10 mouse cellular contexts compared by ENCODE assay signal in the genomic region with DNA sequence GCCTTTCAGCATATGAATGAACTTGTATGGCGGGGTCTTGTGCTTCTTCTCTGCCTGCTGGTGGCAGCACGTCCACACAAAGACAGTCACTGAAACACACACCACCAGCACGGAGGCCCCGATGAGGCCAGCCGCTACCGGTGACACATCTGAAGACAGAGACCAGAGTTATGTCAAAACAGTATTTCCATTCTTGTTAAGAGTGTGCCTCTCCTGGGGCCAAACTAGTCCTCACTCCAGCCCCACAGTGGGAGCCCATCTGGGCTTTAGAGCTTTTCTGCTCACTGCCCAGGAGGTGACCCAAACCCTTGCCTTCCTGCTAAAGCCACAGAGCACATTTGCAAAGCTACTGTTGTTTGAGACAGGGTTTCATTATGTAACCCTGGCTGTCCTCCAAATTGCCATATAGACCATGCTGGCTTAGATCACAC. TPM values are rescaled to one million over a fixed set of nuclear protein-coding genes. Genes with fewer than 3 reads are reported as not detected.
DNase-seq lines count a peak whose midpoint lies in the region; ATAC-seq and TF ChIP-seq lines count a peak whose summit lies in the region.
"Had no signal": no experiment of that assay in that cellular context is flagged by ENCODE, and none has a peak within 500 bp of the region (broad histone marks: within the 10 kb centered on the region; RNA-seq: fewer than 3 reads in every experiment).

No protein-coding gene starts in this region.

- H3K4me1 ChIP-seq in heart, embryonic 14.5 days (ENCODE audit: control insufficient read depth in 2 of 2, insufficient read depth in 2 of 2, low read length in 2 of 2), result peaks cover 11 to 14% of the 10 kb centered on the region in 2 experiments
- peaks cover 45% of the 10 kb centered on the region for H3K4me1 ChIP-seq in forebrain, embryonic 13.5 days
- H3K4me1 ChIP-seq in stomach, postnatal 0 days (replicated peaks; ENCODE audit: control insufficient read depth, insufficient read depth), result peaks cover 5% of the 10 kb centered on the region; the same call in 1 of the 2 replicates

- H3K9ac ChIP-seq in heart, embryonic 14.5 days (ENCODE audit: low read length), result peak overlapping the region; percentile 28
- 0 out of 2 replicates have a peak overlapping the region, but pooled peaks have one; percentile 6 for H3K9ac ChIP-seq in forebrain, embryonic 13.5 days
- no peak overlapping the region for H3K9ac ChIP-seq in stomach, postnatal 0 days (ENCODE audit: low read length)
- H3K9ac ChIP-seq: liver, embryonic 15.5 days; neural tube, embryonic 12.5 days had no signal

- no peaks in the 10 kb centered on the region for H3K9me3 ChIP-seq in heart, embryonic 14.5 days (ENCODE audit: control insufficient read depth, low read length)
- H3K9me3 ChIP-seq in forebrain, embryonic 13.5 days (replicated peaks), result no peaks in the 10 kb centered on the region
- H3K9me3 ChIP-seq in stomach, postnatal 0 days (ENCODE audit: control insufficient read depth, low read length), result no peaks in the 10 kb centered on the region
- H3K9me3 ChIP-seq: liver, embryonic 15.5 days; neural tube, embryonic 12.5 days had no signal

- H3K4me2 ChIP-seq in heart, embryonic 14.5 days (ENCODE audit: low read length), result no peak overlapping the region
- peak overlapping the region; percentile 6; the same call in 1 of the 2 replicates for H3K4me2 ChIP-seq in forebrain, embryonic 13.5 days
- H3K4me2 ChIP-seq in stomach, postnatal 0 days (replicated peaks; ENCODE audit: low read depth), result no peak overlapping the region
- H3K4me2 ChIP-seq: liver, embryonic 15.5 days; neural tube, embryonic 12.5 days had no signal

- H3K27ac ChIP-seq in heart, embryonic 14.5 days (replicated peaks in 1 of 2; ENCODE audit: control insufficient read depth in 1 of 2, insufficient read depth in 1 of 2, low read depth in 2 of 2, low read length in 2 of 2), result no peak overlapping the region
- peak overlapping the region; percentile 37 for H3K27ac ChIP-seq in forebrain, embryonic 13.5 days
- no peak overlapping the region for H3K27ac ChIP-seq in stomach, postnatal 0 days (replicated peaks)
- H3K27ac ChIP-seq: liver, embryonic 15.5 days; neural tube, embryonic 12.5 days had no signal

- WGBS in heart, embryonic 14.5 days, result 13% methylated on average over 6 of the region's 6 CpGs
- WGBS in forebrain, embryonic 13.5 days, result 27% methylated on average over 6 of the region's 6 CpGs
- WGBS in stomach, postnatal 0 days, result 61% methylated on average over 6 of the region's 6 CpGs

- no peaks in the 10 kb centered on the region for H3K27me3 ChIP-seq in heart, embryonic 14.5 days (ENCODE audit: control insufficient read depth, insufficient read depth, low read length)
- H3K27me3 ChIP-seq in forebrain, embryonic 13.5 days, result no peaks in the 10 kb centered on the region
- H3K27me3 ChIP-seq in stomach, postnatal 0 days (ENCODE audit: control insufficient read depth, insufficient read depth, low read length), result no peaks in the 10 kb centered on the region
- H3K27me3 ChIP-seq: liver, embryonic 15.5 days; neural tube, embryonic 12.5 days had no signal

- intact Hi-C loops in heart, postnatal 14 days (cut with DNase I), result no loop called here

- H3K36me3 ChIP-seq in heart, embryonic 14.5 days (ENCODE audit: control insufficient read depth, insufficient read depth, low read length), result 0 out of 2 replicates have a peak, but pooled peaks cover 5% of the 10 kb centered on the region
- peaks cover 66% of the 10 kb centered on the region for H3K36me3 ChIP-seq in forebrain, embryonic 13.5 days (ENCODE audit: poor library complexity, severe bottlenecking)
- no peaks in the 10 kb centered on the region for H3K36me3 ChIP-seq in stomach, postnatal 0 days (ENCODE audit: control insufficient read depth, insufficient read depth, low read length)
- H3K36me3 ChIP-seq: liver, embryonic 15.5 days had no signal

- no peak overlapping the region for H3K4me3 ChIP-seq in heart, embryonic 14.5 days (ENCODE audit: control insufficient read depth in 1 of 2, insufficient read depth in 1 of 2, low read depth in 1 of 2, low read length in 2 of 2)
- H3K4me3 ChIP-seq in forebrain, embryonic 13.5 days, result no peak overlapping the region
- no peak overlapping the region for H3K4me3 ChIP-seq in stomach, postnatal 0 days (ENCODE audit: low read depth, low read length)
- H3K4me3 ChIP-seq: liver, embryonic 15.5 days; neural tube, embryonic 12.5 days had no signal

- ATAC-seq in heart, embryonic 14.5 days (ENCODE audit: insufficient number of reproducible peaks, insufficient read depth, low FRiP score, low read depth), result 0 out of 2 replicates have a peak, but pooled peaks have one; percentile 37
- no peak for ATAC-seq in forebrain, embryonic 13.5 days
- no peak for ATAC-seq in stomach, postnatal 0 days (ENCODE audit: low FRiP score, low TSS enrichment)

- DNase-seq in heart, postnatal 14 days, result no peak
- DNase-seq in thymus, postnatal 0 days (ENCODE audit: low spot score), result peak; percentile 19
- no peak for DNase-seq in thymus, postnatal 36 days
- DNase-seq in stomach, postnatal 0 days (ENCODE audit: low spot score), result no peak
- DNase-seq in left cerebral cortex, adult 18-20 months (ENCODE audit: low spot score in 2 of 2), result no peak
- DNase-seq in kidney, adult 8-10 months, result no peak

- no peak for TF ChIP-seq EP300 in stomach, postnatal 0 days (optimal IDR thresholded peaks at IDR 0.05)

- TF ChIP-seq CTCF in stomach, postnatal 0 days (IDR thresholded peaks at IDR 0.05; ENCODE audit: low read depth), result peak; percentile 57

RNA-seq across cellular contexts. Expression of a gene that starts 12.5 kb away (rescaled TPM):
- polyA plus RNA-seq in heart, embryonic 14.5 days (2014; fragmentation: Nextera tagmentation; extraction: Ambion mirVana), result 9.7 and 11.1 TPM in 2 replicates
- total RNA-seq in heart, postnatal 14 days (2021), result 1 to 10 TPM; 4.3 to 5.0 TPM
- polyA plus RNA-seq in thymus, postnatal 0 days (2015; fragmentation: Nextera tagmentation; extraction: Ambion mirVana), result 1.7 TPM in 2 replicates
- polyA plus RNA-seq in forebrain, embryonic 13.5 days (2015; fragmentation: Nextera tagmentation; extraction: Ambion mirVana), result 218 and 237 TPM in 2 replicates
- 9.6 and 10.1 TPM in 2 replicates for polyA plus RNA-seq in stomach, postnatal 0 days (2015; fragmentation: Nextera tagmentation; extraction: Ambion mirVana)
- total RNA-seq in left cerebral cortex, adult 18-20 months (2021), result 100 to 1,000 TPM; 511 to 528 TPM

RNA-seq across cellular contexts. Expression of a gene that starts 45.8 kb away (rescaled TPM):
- 62.6 and 65.3 TPM in 2 replicates for polyA plus RNA-seq in heart, embryonic 14.5 days (2014; fragmentation: Nextera tagmentation; extraction: Ambion mirVana)
- 10 to 100 TPM; 59.5 to 73.4 TPM for total RNA-seq in heart, postnatal 14 days (2021)
- 55.5 and 55.6 TPM in 2 replicates for polyA plus RNA-seq in thymus, postnatal 0 days (2015; fragmentation: Nextera tagmentation; extraction: Ambion mirVana)
- polyA plus RNA-seq in forebrain, embryonic 13.5 days (2015; fragmentation: Nextera tagmentation; extraction: Ambion mirVana), result 49.5 and 52.6 TPM in 2 replicates
- polyA plus RNA-seq in stomach, postnatal 0 days (2015; fragmentation: Nextera tagmentation; extraction: Ambion mirVana), result 85.5 and 86.9 TPM in 2 replicates
- total RNA-seq in left cerebral cortex, adult 18-20 months (2021), result 10 to 100 TPM; 41.4 to 42.9 TPM

Comparison
In these comparisons a context has a peak if more than half of its experiments do, and no peak if none do; other contexts are left out.
1. RNA of a gene that starts 12.5 kb away (polyA plus RNA-seq): 218 to 237 TPM in forebrain, embryonic 13.5 days; 9.7 to 11.1 TPM in heart, embryonic 14.5 days, 9.6 to 10.1 TPM in stomach, postnatal 0 days and 1.7 TPM in thymus, postnatal 0 days; every median in the first group is over 10 times any median in the second.